Mouse (Mus musculus) forebrain, embryonic 14.5 days (tissue): ENCODE measurements around the gene Hinfp. TPM values are rescaled to one million over a fixed set of nuclear protein-coding genes. Genes with fewer than 3 reads are reported as not detected.

ENCODE experiments used
- ATAC-seq: fragments of 200-750 bp; cut with Nextera tagmentation; 2 replicates; pipeline ENCODE4 v1.8.0; 2017; ENCODE audit warnings: mild to moderate bottlenecking, moderate library complexity
- DNase-seq: peaks from one replicate; pipeline ENCODE4 v3.0.0-alpha.2; 2015; ENCODE audit warnings: low spot score
- H3K27ac ChIP-seq: fragments of 300-500 bp; sonication (generic); 2 replicates; pipeline ENCODE4 v1.5.1; 2014; ENCODE audit warnings: low read depth, mild to moderate bottlenecking, control low read depth, low read length, moderate library complexity
- H3K27me3 ChIP-seq: fragments of 300-500 bp; sonication (generic); replicated peaks from 2 replicates; pipeline ENCODE4 v1.6.1; 2014; ENCODE audit warnings: low read length, control low read depth, mixed read lengths; ENCODE audit not compliant: control insufficient read depth, insufficient read depth
- H3K36me3 ChIP-seq: fragments of 300-500 bp; sonication (generic); 2 replicates; pipeline ENCODE4 v1.6.1; 2014; ENCODE audit warnings: low read length, control low read depth; ENCODE audit not compliant: control insufficient read depth, insufficient read depth
- H3K4me1 ChIP-seq: fragments of 300-500 bp; sonication (generic); 2 replicates; pipeline ENCODE4 v1.6.1; 2014; ENCODE audit warnings: antibody characterized with exemption, low read length, control low read depth; ENCODE audit not compliant: control insufficient read depth, insufficient read depth
- H3K4me2 ChIP-seq: fragments of 300-500 bp; sonication (generic); 2 replicates; pipeline ENCODE4 v1.6.1; 2014; ENCODE audit warnings: mild to moderate bottlenecking, control low read depth, low read length
- H3K4me3 ChIP-seq: fragments of 300-500 bp; sonication (generic); 2 replicates; pipeline ENCODE4 v1.5.1; 2014; ENCODE audit warnings: low read depth, low read length, control low read depth
- H3K9ac ChIP-seq: fragments of 300-500 bp; sonication (generic); 2 replicates; pipeline ENCODE4 v1.6.1; 2014; ENCODE audit warnings: mild to moderate bottlenecking, low read length, control low read depth, moderate library complexity
- H3K9me3 ChIP-seq: fragments of 300-500 bp; sonication (generic); replicated peaks from 2 replicates; pipeline ENCODE4 v1.6.1; 2016; ENCODE audit warnings: low read length, control low read depth, mixed read lengths; ENCODE audit not compliant: control insufficient read depth
- WGBS: fragments of 180-500 bp; shearing (Covaris S2); extraction: QIAGEN DNeasy Blood & Tissue Kit; methylation state at CpG from one replicate; pipeline ENCODE4 v1.1.7; 2014; 5-methylcytosine and 5-hydroxymethylcytosine counted together
- polyA plus RNA-seq: library from polyadenylated mRNA; unstranded; fragments of >200 nt; fragmentation: Nextera tagmentation; extraction: Ambion mirVana; gene quantifications from 2 replicates; pipeline ENCODE4 v1.2.1, GENCODE M21; 2014

The Hinfp gene
- polyA plus RNA-seq, 1 experiment from 2014 or later = 18.4 TPM

GRCm38 (mm10) chr9:44318076-44318825 lies 12.8 kb upstream of the Hinfp start:
- peak overlapping the region; percentile 93 for H3K9ac ChIP-seq
- H3K27me3 ChIP-seq = no peaks in the 10 kb centered on the region
- no peaks in the 10 kb centered on the region for H3K9me3 ChIP-seq
- no peak overlapping the region for H3K27ac ChIP-seq
- H3K36me3 ChIP-seq = peaks cover 37% of the 10 kb centered on the region
- peaks cover 22% of the 10 kb centered on the region for H3K4me1 ChIP-seq
- ATAC-seq = no peak
- 43% methylated on average over 5 of the region's 5 CpGs for WGBS
- H3K4me2 ChIP-seq = peak overlapping the region; percentile 86
- peak overlapping the region; percentile 92 for H3K4me3 ChIP-seq
- no peak for DNase-seq

- Histone ChIP-seq H3K36me3 (peaks cover 45% of the 10 kb centered on the region), H3K27me3 (no peaks in the 10 kb centered on the region), H3K27ac (no peak overlapping the region), H3K4me3 (no peak overlapping the region), H3K9ac (no peak overlapping the region), H3K4me1 (peaks cover 22% of the 10 kb centered on the region), H3K4me2 (no peak overlapping the region), H3K9me3 (no peaks in the 10 kb centered on the region)
- 74% methylated on average over 4 of the region's 4 CpGs for WGBS
- no peak for DNase-seq
- no peak for ATAC-seq
Measured at GRCm38 (mm10) chr9:44317452-44317851, 12.0 kb upstream of the Hinfp start.

- no peak overlapping the region for H3K9ac ChIP-seq
- H3K4me1 ChIP-seq = peaks cover 17% of the 10 kb centered on the region
- DNase-seq (no peak), ATAC-seq (no peak)
- 95% methylated on average over 18 of the region's 18 CpGs for WGBS
- H3K27me3 ChIP-seq = no peaks in the 10 kb centered on the region
- peaks cover 54% of the 10 kb centered on the region for H3K36me3 ChIP-seq
- no peak overlapping the region for H3K4me3 ChIP-seq
- no peak overlapping the region for H3K27ac ChIP-seq
- no peak overlapping the region for H3K4me2 ChIP-seq
- H3K9me3 ChIP-seq = no peaks in the 10 kb centered on the region
Measured at GRCm38 (mm10) chr9:44314910-44315309, 9.4 kb upstream of the Hinfp start.

- no peaks in the 10 kb centered on the region for H3K27me3 ChIP-seq
- no peak overlapping the region for H3K9ac ChIP-seq
- H3K4me1 ChIP-seq = peaks cover 15% of the 10 kb centered on the region
- 62% methylated on average over 4 of the region's 4 CpGs for WGBS
- H3K9me3 ChIP-seq = no peaks in the 10 kb centered on the region
- no peak overlapping the region for H3K4me2 ChIP-seq
- peaks cover 59% of the 10 kb centered on the region for H3K36me3 ChIP-seq
- ATAC-seq = no peak
- H3K4me3 ChIP-seq = no peak overlapping the region
- DNase-seq = no peak
- H3K27ac ChIP-seq = no peak overlapping the region
Measured at GRCm38 (mm10) chr9:44314257-44314547, 8.7 kb upstream of the Hinfp start.

- DNase-seq (peak; percentile 50), ATAC-seq (no peak)
- Histone ChIP-seq H3K27me3 (no peaks in the 10 kb centered on the region), H3K9me3 (no peaks in the 10 kb centered on the region), H3K4me3 (no peak overlapping the region), H3K36me3 (peaks cover 61% of the 10 kb centered on the region), H3K9ac (no peak overlapping the region), H3K4me1 (peaks cover 10% of the 10 kb centered on the region), H3K27ac (no peak overlapping the region), H3K4me2 (no peak overlapping the region)
- 73% methylated on average over 19 of the region's 19 CpGs for WGBS
Measured at GRCm38 (mm10) chr9:44313476-44314256, 8.2 kb upstream of the Hinfp start.

- H3K9me3 ChIP-seq = no peaks in the 10 kb centered on the region
- DNase-seq (no peak), ATAC-seq (no peak)
- peaks cover 53% of the 10 kb centered on the region for H3K36me3 ChIP-seq
- H3K4me2 ChIP-seq = no peak overlapping the region
- no peak overlapping the region for H3K4me3 ChIP-seq
- H3K27ac ChIP-seq = no peak overlapping the region
- H3K4me1 ChIP-seq = no peaks in the 10 kb centered on the region
- 7% methylated on average over 27 of the region's 27 CpGs for WGBS
- 0 out of 2 replicates have a peak overlapping the region, but pooled peaks have one; percentile 22 for H3K9ac ChIP-seq
- H3K27me3 ChIP-seq = no peaks in the 10 kb centered on the region
Measured at GRCm38 (mm10) chr9:44311136-44312134, 6.0 kb upstream of the Hinfp start.

- 29% methylated on average over 10 of the region's 10 CpGs for WGBS
- H3K9ac ChIP-seq = no peak overlapping the region
- H3K27me3 ChIP-seq = no peaks in the 10 kb centered on the region
- no peak overlapping the region for H3K27ac ChIP-seq
- no peaks in the 10 kb centered on the region for H3K4me1 ChIP-seq
- peaks cover 47% of the 10 kb centered on the region for H3K36me3 ChIP-seq
- H3K4me2 ChIP-seq = no peak overlapping the region
- no peak overlapping the region for H3K4me3 ChIP-seq
- no peaks in the 10 kb centered on the region for H3K9me3 ChIP-seq
- ATAC-seq (no peak), DNase-seq (no peak)
Measured at GRCm38 (mm10) chr9:44310750-44311135, 5.3 kb upstream of the Hinfp start.

GRCm38 (mm10) chr9:44309756-44310155 lies 4.3 kb upstream of the Hinfp start:
- H3K4me3 ChIP-seq = no peak overlapping the region
- H3K9me3 ChIP-seq = no peaks in the 10 kb centered on the region
- DNase-seq (no peak), ATAC-seq (no peak)
- peaks cover 37% of the 10 kb centered on the region for H3K36me3 ChIP-seq
- H3K4me1 ChIP-seq = peaks cover under 1% of the 10 kb centered on the region
- H3K4me2 ChIP-seq = no peak overlapping the region
- no peaks in the 10 kb centered on the region for H3K27me3 ChIP-seq
- no peak overlapping the region for H3K9ac ChIP-seq
- WGBS = 64% methylated on average over 3 of the region's 3 CpGs
- no peak overlapping the region for H3K27ac ChIP-seq
